Mouse (Mus musculus): ENCODE measurements at regions not wholly inside any gene's neighbourhood (a gene's known extent, or its start where the extent isn't known, plus 50 kb on each side); places are given as distances from the start of the nearest gene placed in this dataset.

DNA sequence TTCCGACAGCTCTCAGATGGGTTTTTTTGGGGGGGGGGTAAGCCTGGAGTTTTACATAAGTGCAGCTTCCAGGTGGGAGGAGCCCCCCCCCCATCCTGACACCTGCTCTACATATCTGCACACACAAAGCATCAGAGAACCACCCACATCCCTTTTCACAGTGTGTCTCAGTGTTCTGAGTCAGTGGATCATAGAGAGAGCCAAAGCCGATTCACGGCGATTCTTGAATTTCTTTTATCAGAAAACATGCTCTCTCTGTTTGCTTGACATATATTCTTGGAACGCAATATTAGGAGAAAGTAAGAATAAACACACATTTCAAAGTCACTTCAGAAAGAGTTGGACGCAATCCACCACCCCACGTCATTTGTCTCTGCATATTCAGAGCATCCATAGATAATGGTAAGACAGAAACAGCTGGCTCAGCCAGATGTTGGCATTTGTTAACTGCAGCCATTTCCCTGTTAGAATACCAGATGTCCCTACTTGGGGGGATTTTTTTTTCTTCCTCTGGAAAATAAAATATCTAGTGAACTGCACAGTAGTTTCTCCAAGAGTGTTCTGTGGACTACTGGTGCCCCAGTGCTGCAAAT is 357.1 kb upstream of the Prox1 start:
- intact Hi-C loops (cut with DNase I; ENCODE audit: low total_unique reads) = no loop called here

DNA sequence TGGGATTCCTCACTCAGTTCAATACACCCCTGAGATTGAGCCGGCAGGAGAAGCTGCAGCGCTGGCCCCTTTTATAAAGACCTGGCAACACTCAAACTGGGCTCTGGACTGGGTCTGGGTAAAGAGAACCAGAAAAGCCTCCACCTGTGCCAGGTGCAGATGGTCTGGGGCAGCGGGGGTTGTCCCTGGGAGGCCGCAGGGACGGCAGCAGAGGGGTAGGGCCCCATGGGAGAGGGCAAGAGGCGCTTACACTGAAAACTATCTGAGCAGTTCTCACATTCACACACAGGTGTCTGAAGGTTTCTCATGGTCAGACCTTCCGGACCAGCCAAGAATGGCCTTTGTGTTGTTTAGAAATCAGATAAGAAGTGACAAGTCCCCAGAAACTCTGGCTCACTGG is 356.1 kb upstream of the Prox1 start:
- intact Hi-C loops (cut with DNase I; ENCODE audit: low total_unique reads) = no loop called here
- no peak for DNase-seq

More for the DNA sequence above, 357.1 kb upstream of the Prox1 start:
- DNase-seq = no peak

DNA sequence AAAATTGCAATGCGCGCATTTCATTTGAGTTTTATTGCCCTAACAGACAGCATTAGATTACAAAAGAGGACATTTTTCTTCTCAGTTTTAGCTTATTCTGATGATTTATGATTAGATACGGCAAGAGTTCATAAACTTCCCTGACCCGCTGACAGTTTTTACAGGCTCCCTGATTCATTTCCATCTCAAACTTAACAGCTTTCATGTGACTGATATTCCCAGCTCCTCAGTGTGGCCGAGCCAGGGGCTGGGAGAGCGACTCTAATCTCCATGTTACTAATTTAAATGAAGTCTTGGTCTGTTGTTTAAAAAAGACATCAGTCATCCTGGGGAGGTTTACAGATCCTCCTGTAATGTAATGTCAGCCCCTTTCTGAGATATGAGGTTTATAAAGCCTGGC is 355.5 kb upstream of the Prox1 start:
- DNase-seq = no peak
- intact Hi-C loops (cut with DNase I; ENCODE audit: low total_unique reads) = no loop called here

DNA sequence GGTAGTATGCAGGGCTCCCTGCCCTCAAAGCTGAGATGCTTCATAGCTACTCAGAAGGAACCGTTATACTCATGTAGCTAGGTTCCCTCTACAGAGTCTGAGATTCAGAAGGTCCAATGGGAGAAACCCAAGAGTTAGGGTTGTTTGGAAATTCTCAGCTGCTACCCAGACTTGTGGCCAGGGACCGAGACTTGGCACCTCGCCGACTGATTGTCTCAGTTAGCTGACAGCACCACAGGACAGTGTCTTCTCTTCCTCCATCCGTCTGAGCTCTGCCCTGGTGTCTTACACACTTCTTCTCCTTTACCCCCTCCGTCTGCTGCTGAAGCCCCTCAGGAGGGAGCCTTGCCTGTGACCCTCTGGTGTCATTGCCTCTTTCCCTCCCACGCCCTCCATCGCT is 329.6 kb upstream of the Prox1 start:
- peak; percentile 16 for DNase-seq
- intact Hi-C loops (cut with DNase I; ENCODE audit: low total_unique reads) = no loop called here

DNA sequence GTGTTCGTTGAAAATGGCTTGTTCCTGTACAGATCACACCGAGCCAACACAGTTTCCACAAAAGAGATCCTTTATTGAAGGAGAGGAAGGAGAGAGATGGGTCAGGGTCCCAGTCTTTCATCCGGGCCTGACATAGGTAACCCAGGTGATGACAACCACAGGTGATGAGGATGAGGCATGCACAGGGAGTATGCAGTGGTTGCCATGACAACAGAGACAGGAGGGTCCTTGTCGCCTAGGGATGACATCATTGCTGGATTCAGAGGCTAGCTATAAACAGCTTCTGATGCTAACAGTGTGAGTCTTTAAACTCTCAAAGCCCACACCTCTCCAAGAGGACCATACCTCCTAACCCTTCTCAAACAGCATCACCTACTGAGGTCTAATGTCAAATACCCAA is 327.0 kb upstream of the Prox1 start:
- DNase-seq = no peak
- intact Hi-C loops (cut with DNase I; ENCODE audit: low total_unique reads) = no loop called here

DNA sequence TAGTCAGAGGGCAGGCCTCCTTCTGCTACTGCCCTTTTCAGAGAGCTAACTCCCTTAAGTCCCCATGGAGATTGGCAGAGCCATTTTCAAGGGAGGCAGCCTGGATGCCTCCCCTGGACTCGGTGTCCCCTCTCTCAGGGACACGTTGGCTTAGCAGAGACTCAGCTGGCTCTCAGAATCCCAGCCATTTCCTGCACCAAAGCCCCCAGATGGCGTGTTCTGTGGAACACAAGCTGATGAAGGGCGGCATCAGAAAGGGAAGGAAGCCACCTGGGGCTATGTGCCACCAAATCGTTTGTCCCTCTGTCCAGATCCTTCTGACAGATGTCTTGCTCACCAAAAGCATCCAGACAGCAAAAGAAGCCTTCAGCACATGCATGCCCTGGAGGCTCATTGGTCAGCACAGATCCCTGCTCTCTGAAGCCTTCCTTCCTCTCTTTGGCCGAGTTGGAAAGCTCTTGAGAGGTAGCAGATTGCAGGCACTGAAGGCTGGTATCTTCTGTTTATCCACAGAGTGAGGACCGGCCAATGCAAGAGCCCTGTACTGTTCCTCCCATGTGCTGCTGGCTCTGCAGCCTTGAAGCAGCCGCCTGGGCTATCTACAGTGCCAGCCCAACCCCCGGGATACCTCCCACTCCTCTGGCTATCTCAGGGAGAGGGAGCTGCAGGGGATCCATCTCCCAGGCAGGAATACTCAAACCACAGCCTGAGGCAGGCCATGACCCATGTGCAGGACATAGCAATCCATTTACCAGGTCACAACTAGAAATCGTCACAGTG is 325.4 kb upstream of the Prox1 start:
- intact Hi-C loops (cut with DNase I; ENCODE audit: low total_unique reads) = no loop called here
- DNase-seq = no peak

DNA sequence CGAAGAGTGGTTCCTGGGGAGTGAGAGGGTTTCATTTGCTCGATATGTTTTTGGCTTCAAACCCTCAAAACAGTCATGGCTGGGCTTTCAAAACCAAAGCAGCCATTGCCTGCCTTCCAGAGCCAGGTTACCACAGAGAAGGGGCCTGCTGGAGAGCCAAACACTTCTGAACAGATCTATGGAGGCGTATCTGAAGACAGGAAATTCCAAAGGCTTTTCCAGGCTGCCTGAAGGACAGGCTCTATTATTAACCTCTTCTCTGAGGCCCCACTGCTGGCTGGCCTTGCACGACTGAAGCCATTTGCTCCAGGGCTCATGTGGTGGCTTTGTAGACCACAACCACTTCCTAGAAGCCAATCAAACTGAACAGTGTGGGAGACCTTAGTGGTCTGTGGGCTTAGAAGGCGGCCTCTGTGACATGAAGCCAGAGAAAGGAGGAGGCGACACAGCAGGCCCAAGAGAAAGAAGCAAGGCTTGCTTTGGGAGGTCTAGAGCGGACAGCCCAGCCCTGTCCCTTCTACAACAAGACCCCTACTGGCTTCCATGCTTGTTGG is 316.1 kb upstream of the Prox1 start:
- DNase-seq = no peak
- intact Hi-C loops (cut with DNase I; ENCODE audit: low total_unique reads) = no loop called here

DNA sequence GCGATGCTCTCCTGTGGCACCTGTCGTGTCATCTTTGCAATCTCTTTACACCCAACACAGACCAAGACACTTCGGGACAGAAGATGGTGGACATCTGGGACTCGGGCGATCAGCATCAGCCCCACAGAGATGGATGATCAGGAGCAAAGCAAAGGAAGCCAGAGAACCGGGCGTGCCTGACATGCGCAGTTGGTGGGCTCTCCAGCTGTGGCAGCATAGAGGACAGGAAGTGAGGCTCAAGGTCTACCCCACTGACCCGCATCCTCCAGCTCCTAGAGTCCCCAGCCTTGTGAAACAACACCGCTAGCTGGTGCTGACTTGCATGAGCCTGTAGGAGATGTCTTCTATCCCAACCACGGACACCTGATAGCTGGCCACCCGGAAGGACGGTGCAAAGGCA is 312.9 kb upstream of the Prox1 start:
- intact Hi-C loops (cut with DNase I; ENCODE audit: low total_unique reads) = no loop called here
- no peak for DNase-seq

DNA sequence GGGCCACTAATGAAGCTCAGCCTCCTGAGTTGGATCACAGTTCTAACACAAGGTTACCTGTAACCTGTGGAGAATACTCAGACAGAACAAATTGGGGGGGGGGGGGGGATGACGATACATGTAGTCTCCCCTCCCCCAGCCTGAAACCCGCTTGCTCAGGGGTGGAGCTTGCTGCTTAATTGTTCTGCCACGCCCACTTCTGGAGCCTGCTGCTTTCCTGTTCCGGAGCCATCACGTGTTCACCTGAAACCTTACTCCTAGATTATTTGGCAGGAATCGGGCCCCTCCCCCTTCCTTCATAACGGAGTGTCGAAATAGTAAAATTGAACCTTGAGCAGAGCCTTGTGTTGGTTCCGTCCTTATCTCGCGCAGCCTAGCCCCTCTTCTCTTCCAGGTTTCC is 310.6 kb upstream of the Prox1 start:
- intact Hi-C loops (cut with DNase I; ENCODE audit: low total_unique reads) = no loop called here
- no peak for DNase-seq

DNA sequence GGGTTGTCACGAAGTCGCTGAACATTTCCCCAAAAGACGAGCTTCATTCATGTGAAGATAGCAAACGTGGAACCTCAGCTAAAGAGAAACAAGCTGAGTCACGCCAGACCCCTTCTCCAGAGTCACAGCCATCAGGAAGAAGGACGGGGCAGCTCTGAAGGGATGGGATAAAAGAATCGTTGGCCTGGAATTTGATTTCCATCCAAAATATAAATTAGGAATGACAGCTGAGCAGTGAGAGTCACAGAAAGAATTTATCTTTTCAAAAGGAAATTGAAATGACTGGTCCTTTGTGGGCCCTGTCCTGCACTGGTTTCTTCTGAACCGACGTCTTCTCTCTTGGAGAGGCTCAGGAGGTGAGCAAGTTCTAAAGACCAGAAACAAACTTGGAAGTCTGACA is 310.1 kb upstream of the Prox1 start:
- intact Hi-C loops (cut with DNase I; ENCODE audit: low total_unique reads) = no loop called here
- DNase-seq = no peak

DNA sequence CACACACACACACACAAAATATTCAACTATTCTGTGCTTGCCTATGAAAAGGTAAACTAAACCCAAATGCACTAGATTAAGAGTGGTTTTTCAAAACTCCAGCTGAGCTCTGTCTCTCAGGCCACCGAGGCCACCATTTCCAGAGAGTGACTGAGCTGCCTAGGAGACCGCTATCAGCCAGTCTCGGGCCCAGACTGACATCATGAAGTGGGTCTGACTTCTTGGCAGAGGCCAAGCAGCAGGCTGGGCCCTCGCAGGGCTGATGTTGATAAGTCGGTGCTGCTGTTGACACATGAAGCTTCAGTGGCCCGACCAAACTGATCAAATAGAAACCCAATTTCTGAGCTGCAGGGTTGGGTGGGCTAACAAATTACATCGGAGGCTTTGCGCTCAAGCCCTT is 302.2 kb upstream of the Prox1 start:
- DNase-seq = no peak
- intact Hi-C loops (cut with DNase I; ENCODE audit: low total_unique reads) = no loop called here

DNA sequence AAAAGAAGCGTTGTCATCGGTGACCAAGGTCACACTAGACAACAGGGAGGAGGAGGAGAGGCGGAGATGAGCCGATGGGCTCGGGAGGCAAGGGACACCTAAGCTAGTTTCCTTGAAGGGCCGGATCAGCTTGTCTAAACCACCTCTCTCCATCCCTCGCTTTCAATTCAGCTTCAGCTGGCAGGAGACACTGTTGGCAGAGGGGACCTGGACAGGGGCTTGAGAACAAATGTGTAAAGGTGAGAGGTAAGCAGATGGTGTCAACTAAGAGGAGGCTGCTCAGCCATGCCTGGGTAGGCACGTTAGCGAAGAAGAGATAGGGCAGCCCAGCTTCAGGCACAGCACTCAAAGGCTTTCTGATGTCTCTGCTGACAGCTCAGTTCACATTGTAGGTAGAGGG is 299.8 kb upstream of the Prox1 start:
- intact Hi-C loops (cut with DNase I; ENCODE audit: low total_unique reads) = no loop called here
- DNase-seq = no peak

DNA sequence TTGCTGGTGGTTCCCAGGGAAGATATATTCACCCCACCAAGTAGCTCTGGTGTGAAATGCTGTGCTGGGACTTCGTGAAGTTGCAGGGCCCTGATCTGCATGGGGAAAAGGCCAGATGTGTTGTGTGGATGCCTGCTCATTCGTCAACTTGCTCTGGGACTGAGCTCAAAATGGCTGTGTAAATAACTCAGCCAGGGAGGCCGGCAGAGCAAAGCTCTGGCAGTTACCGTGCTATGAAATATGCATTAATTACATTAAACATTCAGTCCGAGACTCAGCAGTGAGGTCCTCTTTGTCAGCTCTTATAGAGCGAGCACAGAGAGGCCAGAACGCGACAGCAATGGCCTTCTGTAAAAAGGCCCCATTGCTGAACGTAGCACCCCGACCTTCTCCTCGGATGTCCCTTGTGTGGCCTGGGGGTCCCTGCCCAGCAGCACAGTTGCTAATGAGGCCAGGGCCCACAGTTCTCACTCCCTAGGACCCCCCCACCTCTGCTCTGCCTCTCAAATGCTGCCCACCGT is 287.1 kb upstream of the Prox1 start:
- intact Hi-C loops (cut with DNase I; ENCODE audit: low total_unique reads) = no loop called here
- DNase-seq = no peak

DNA sequence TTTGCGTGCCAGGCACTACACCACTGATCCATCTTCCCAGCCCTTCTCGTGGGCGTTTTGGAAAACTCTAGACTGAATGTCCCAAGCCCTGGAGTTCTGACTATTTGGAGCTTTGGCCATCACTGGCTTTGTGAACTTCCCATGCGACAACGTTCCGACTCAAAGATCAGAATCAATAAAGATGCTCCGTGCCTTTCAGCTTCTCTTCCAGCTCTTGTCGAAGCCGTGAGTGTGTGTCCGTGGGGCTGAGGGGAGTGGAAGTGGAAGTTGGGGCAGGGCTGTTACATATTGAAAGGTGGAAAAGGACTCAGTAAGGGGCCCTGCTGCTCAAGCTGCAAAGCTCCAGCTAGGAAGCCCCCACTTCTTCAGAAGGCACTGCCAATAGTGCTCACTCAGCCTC is 283.0 kb upstream of the Prox1 start:
- no peak for DNase-seq
- intact Hi-C loops (cut with DNase I; ENCODE audit: low total_unique reads) = no loop called here

DNA sequence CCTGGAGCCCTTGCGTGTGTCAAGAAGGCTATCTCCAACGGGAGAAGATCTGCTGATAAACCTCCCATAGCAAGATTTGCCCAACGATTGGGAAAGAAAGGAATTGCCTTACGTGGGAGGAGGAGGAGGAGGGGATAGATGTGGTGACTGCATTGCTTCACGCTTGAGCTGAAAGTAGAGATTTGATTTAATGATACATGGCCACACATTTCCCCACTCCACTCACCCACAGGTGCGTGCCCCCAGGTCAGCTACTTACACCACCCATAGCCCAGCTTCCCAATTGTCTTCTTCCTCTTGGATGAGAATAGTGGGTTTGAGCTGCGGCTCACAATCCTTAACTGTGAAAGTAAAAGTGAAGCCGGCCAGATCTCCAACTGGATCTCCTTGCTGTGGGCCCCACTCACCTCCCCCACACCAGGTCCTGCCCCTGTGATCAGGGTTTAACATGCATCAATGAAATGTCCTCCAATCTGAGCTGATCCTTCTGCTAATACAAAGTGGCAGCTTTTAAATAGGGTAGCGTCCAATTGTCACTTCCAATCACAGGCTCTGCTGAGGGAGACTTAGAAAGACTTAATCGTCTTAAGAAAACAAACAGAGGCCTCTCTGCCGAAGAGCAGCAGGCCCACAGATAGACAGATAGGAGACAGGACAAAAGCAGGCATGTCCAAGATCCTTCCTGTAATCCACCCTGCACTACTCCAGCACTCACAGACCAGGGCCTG is 281.8 kb upstream of the Prox1 start:
- intact Hi-C loops (cut with DNase I; ENCODE audit: low total_unique reads) = no loop called here

DNA sequence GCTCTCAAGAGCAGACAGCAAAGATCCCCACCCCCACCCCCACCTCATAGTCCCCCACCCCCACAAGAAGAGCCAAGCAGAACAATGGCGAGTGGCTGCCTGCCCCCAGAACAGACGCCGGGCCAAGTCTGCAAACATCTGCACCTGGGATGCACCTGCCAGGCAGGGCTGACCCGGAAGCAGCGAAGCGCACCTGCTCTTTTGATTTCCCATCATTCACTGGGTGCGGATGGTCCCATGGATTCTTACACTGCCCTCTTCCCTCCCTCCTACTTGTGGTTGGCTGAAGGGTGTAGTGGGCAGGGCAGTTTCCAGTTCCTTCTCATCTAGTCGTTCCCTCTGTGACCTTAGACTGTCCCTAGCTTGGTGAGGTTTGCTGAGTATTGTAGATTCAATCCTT is 277.7 kb upstream of the Prox1 start:
- no peak for DNase-seq
- intact Hi-C loops (cut with DNase I; ENCODE audit: low total_unique reads) = no loop called here

More for the DNA sequence above, 281.8 kb upstream of the Prox1 start:
- DNase-seq = no peak

DNA sequence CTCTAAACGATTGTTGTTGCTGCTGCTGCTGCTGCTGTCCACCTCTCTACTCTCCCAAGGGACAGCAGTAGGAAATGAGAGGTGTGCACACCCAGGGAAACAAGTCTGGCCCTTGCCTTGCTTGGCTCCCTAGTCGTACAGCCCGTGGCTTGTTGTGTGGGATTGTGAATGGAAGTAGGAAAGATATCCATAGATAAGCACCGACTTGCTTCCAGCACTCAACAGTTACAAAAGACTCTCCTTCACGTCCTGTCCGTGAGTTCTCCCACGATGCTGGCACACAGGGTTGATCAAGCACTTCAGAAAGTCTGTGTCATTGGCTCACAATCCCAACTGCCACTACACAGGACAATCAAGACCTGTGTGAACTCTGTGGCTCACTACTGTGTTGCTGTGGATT is 276.7 kb upstream of the Prox1 start:
- DNase-seq = no peak
- intact Hi-C loops (cut with DNase I; ENCODE audit: low total_unique reads) = no loop called here

DNA sequence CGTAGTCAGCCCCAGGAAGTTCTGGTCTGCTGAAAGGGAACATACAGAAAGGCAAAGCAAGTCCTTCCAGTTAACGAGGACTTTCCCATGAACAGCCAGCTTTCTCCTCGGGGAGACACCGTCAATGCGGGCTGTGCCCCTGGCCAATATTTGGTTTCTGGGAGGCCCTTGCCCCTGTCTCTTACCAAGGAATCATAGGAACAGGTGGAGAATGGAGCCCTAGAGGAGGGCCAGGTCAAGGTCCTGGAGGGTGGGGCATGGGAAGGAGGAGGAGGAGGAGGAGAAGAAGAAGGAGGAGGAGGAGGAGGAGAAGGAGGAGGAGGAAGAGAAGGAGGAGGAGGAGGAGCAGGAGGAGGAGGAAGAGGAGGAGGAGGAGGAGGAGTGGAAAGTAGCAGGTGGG is 276.2 kb upstream of the Prox1 start:
- intact Hi-C loops (cut with DNase I; ENCODE audit: low total_unique reads) = no loop called here
- DNase-seq = no peak

DNA sequence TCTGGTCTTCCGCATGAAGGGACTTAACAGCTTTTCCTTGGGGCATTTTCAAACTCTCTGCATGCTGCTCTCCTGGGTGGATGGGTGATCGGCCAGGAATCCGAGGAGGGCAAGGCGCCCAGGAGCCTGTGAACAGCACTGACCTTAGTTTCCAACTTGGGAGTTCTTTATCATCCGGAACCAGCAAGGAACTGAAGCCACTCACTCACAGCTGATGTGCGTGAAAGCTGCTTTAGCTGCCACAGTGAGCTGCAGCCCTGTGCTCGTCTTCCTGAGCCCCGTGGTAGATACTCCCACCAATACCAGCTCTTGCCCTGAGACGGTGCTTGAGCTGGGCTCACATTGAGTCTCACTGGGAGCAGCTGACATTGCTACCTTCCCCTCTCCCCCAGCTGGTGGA is 273.9 kb upstream of the Prox1 start:
- no peak for DNase-seq
- intact Hi-C loops (cut with DNase I; ENCODE audit: low total_unique reads) = no loop called here

DNA sequence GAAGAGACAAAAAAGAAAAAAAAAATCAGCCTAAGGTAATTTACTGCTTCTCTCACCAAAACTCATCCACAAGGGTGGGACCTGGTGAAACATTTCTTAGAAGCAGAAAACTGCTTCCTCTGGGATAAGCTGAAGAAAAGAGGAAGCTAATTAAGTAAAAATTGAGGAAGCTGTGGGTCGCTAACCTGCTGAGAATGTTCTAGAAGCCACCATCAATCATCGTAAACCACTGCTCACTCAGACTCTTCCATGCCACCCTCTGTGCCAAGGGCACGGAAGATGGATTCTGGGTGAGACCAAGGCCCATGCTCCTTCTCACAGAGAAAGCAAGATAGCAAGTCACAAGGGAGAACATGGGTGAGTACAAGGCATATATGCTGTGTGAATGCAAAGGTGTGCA is 272.7 kb upstream of the Prox1 start:
- intact Hi-C loops (cut with DNase I; ENCODE audit: low total_unique reads) = no loop called here
- DNase-seq = no peak

DNA sequence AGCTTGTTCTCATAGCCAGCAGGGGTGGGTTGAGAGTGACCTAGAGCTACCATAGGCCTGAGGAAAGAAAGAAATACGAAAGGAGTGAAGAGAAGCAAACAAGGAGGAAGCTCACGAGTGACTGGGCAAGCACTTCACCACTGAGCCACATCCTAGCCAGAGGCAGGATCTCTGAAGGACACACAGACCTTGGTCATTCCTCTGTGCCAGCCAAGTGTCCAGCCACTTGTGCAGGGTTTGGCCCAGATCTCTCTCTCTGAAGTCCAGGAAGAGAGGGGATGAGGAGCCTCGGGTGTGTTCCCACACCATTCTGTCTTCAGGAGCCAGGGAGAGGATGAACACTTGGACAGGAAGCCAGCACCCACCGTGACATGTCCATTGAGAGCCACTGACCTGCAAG is 271.7 kb upstream of the Prox1 start:
- DNase-seq = no peak
- intact Hi-C loops (cut with DNase I; ENCODE audit: low total_unique reads) = no loop called here
